Mouse (Mus musculus) forebrain, embryonic 16.5 days (tissue): ENCODE measurements around the gene Caskin2. TPM values are rescaled to one million over a fixed set of nuclear protein-coding genes. Genes with fewer than 3 reads are reported as not detected.

ENCODE experiments used
- ATAC-seq: fragments of 200-750 bp; cut with Nextera tagmentation; 2 replicates; pipeline ENCODE4 v1.8.0; 2017; ENCODE audit warnings: mild to moderate bottlenecking, moderate library complexity
- H3K27ac ChIP-seq: fragments of 300-500 bp; sonication (generic); 2 replicates; pipeline ENCODE4 v1.5.1; 2014; ENCODE audit warnings: low read length, control low read depth
- H3K27me3 ChIP-seq: fragments of 300-500 bp; sonication (generic); replicated peaks from 2 replicates; pipeline ENCODE4 v1.6.1; 2014; ENCODE audit warnings: low read length; ENCODE audit not compliant: control insufficient read depth, insufficient read depth
- H3K36me3 ChIP-seq: fragments of 300-500 bp; sonication (generic); 2 replicates; pipeline ENCODE4 v1.6.1; 2014; ENCODE audit not compliant: control insufficient read depth, insufficient read depth
- H3K4me1 ChIP-seq: fragments of 300-500 bp; sonication (generic); replicated peaks from 2 replicates; pipeline ENCODE4 v1.6.1; 2014; ENCODE audit warnings: low read length; ENCODE audit not compliant: control insufficient read depth, insufficient read depth
- H3K4me2 ChIP-seq: fragments of 300-500 bp; sonication (generic); 2 replicates; pipeline ENCODE4 v1.6.1; 2014; ENCODE audit warnings: mild to moderate bottlenecking, low read length, control low read depth
- H3K4me3 ChIP-seq: fragments of 300-500 bp; sonication (generic); replicated peaks from 2 replicates; pipeline ENCODE4 v1.5.1; 2014; ENCODE audit warnings: mild to moderate bottlenecking, low read length, control low read depth
- H3K9ac ChIP-seq: fragments of 300-500 bp; sonication (generic); replicated peaks from 2 replicates; pipeline ENCODE4 v1.6.1; 2014; ENCODE audit warnings: low read depth, low read length, control low read depth
- H3K9me3 ChIP-seq: fragments of 300-500 bp; sonication (generic); 2 replicates; pipeline ENCODE4 v1.6.1; 2016; ENCODE audit warnings: low read length; ENCODE audit not compliant: control insufficient read depth
- WGBS: fragments of 180-500 bp; shearing (Covaris S2); extraction: QIAGEN DNeasy Blood & Tissue Kit; methylation state at CpG from one replicate; pipeline ENCODE4 v1.1.7; 2014; 5-methylcytosine and 5-hydroxymethylcytosine counted together
- polyA plus RNA-seq: library from polyadenylated mRNA; unstranded; fragments of >200 nt; fragmentation: Nextera tagmentation; extraction: Ambion mirVana; gene quantifications from 2 replicates; pipeline ENCODE4 v1.2.1, GENCODE M21; 2015

The Caskin2 gene
- polyA plus RNA-seq, 1 experiment from 2014 or later, result 11.2 TPM

- Histone ChIP-seq H3K9ac (no peak overlapping the region), H3K4me1 (peaks cover 46% of the 10 kb centered on the region), H3K4me2 (0 out of 2 replicates have a peak overlapping the region, but pooled peaks have one; percentile 10), H3K9me3 (no peaks in the 10 kb centered on the region), H3K4me3 (no peak overlapping the region), H3K36me3 (peaks cover 2% of the 10 kb centered on the region; the same call in 1 of the 2 replicates), H3K27ac (peak overlapping the region; percentile 16), H3K27me3 (no peaks in the 10 kb centered on the region)
- no peak for ATAC-seq
- WGBS, result 58% methylated on average over 8 of the region's 8 CpGs
Measured at GRCm38 (mm10) chr11:115809311-115809781, 4.1 kb downstream of the Caskin2 start.

- ATAC-seq, result no peak
Measured at GRCm38 (mm10) chr11:115808696-115809310, 4.6 kb downstream of the Caskin2 start.

GRCm38 (mm10) chr11:115807971-115808370 is 5.5 kb downstream of the Caskin2 start:
- H3K27me3 ChIP-seq, result no peaks in the 10 kb centered on the region
- peak overlapping the region; percentile 15; the same call in 1 of the 2 replicates for H3K27ac ChIP-seq
- peaks cover 5% of the 10 kb centered on the region; the same call in 1 of the 2 replicates for H3K36me3 ChIP-seq
- H3K9ac ChIP-seq, result no peak overlapping the region; the same call in 1 of the 2 replicates
- H3K9me3 ChIP-seq, result no peaks in the 10 kb centered on the region
- H3K4me3 ChIP-seq, result no peak overlapping the region
- peaks cover 41% of the 10 kb centered on the region for H3K4me1 ChIP-seq
- 33% methylated on average over 11 of the region's 11 CpGs for WGBS
- H3K4me2 ChIP-seq, result no peak overlapping the region
- peak; percentile 11; the same call in 1 of the 2 replicates for ATAC-seq

More at GRCm38 (mm10) chr11:115808696-115809310, 4.6 kb downstream of the Caskin2 start:
- Histone ChIP-seq H3K4me1 (peaks cover 42% of the 10 kb centered on the region), H3K4me2 (peak overlapping the region; percentile 10), H3K4me3 (no peak overlapping the region), H3K27ac (peak overlapping the region; percentile 21), H3K9ac (peak overlapping the region; percentile 30; the same call in 1 of the 2 replicates), H3K9me3 (no peaks in the 10 kb centered on the region), H3K27me3 (no peaks in the 10 kb centered on the region), H3K36me3 (peaks cover 2% of the 10 kb centered on the region; the same call in 1 of the 2 replicates)
- WGBS, result 18% methylated on average over 10 of the region's 10 CpGs

GRCm38 (mm10) chr11:115807306-115807705 is 6.1 kb downstream of the Caskin2 start:
- H3K36me3 ChIP-seq, result peaks cover 5% of the 10 kb centered on the region; the same call in 1 of the 2 replicates
- H3K4me2 ChIP-seq, result peak overlapping the region; percentile 11; the same call in 1 of the 2 replicates
- H3K27ac ChIP-seq, result peak overlapping the region; percentile 25; the same call in 1 of the 2 replicates
- H3K4me1 ChIP-seq, result peaks cover 34% of the 10 kb centered on the region
- peak; percentile 53 for ATAC-seq
- H3K9me3 ChIP-seq, result no peaks in the 10 kb centered on the region
- H3K4me3 ChIP-seq, result no peak overlapping the region
- 0 out of 2 replicates have a peak overlapping the region, but pooled peaks have one; percentile 4 for H3K9ac ChIP-seq
- WGBS, result 21% methylated on average over 6 of the region's 6 CpGs
- no peaks in the 10 kb centered on the region for H3K27me3 ChIP-seq

GRCm38 (mm10) chr11:115806154-115806553 is 7.3 kb downstream of the Caskin2 start:
- no peak overlapping the region for H3K4me2 ChIP-seq
- no peaks in the 10 kb centered on the region for H3K9me3 ChIP-seq
- peaks cover 5% of the 10 kb centered on the region; the same call in 1 of the 2 replicates for H3K36me3 ChIP-seq
- 94% methylated on average over 10 of the region's 10 CpGs for WGBS
- no peak overlapping the region for H3K4me3 ChIP-seq
- no peak overlapping the region for H3K27ac ChIP-seq
- H3K9ac ChIP-seq, result no peak overlapping the region
- H3K27me3 ChIP-seq, result no peaks in the 10 kb centered on the region
- no peak for ATAC-seq
- peaks cover 29% of the 10 kb centered on the region for H3K4me1 ChIP-seq

GRCm38 (mm10) chr11:115805005-115805404 is 8.4 kb downstream of the Caskin2 start:
- no peaks in the 10 kb centered on the region for H3K27me3 ChIP-seq
- peaks cover 5% of the 10 kb centered on the region; the same call in 1 of the 2 replicates for H3K36me3 ChIP-seq
- WGBS, result 95% methylated on average over 7 of the region's 7 CpGs
- H3K9ac ChIP-seq, result no peak overlapping the region
- no peak for ATAC-seq
- no peaks in the 10 kb centered on the region for H3K9me3 ChIP-seq
- H3K4me2 ChIP-seq, result no peak overlapping the region
- peaks cover 25% of the 10 kb centered on the region for H3K4me1 ChIP-seq
- H3K27ac ChIP-seq, result no peak overlapping the region
- H3K4me3 ChIP-seq, result no peak overlapping the region

- H3K4me2 ChIP-seq, result no peak overlapping the region
- no peaks in the 10 kb centered on the region for H3K27me3 ChIP-seq
- H3K4me3 ChIP-seq, result no peak overlapping the region
- peaks cover 11% of the 10 kb centered on the region for H3K4me1 ChIP-seq
- peaks cover 6% of the 10 kb centered on the region for H3K36me3 ChIP-seq
- no peak overlapping the region for H3K27ac ChIP-seq
- ATAC-seq, result no peak
- H3K9ac ChIP-seq, result no peak overlapping the region
- H3K9me3 ChIP-seq, result no peaks in the 10 kb centered on the region
- WGBS, result 88% methylated on average over 24 of the region's 24 CpGs
Measured at GRCm38 (mm10) chr11:115803072-115803709, 10.2 kb downstream of the Caskin2 start.

- Histone ChIP-seq H3K36me3 (peaks cover 16% of the 10 kb centered on the region), H3K4me2 (no peak overlapping the region), H3K4me1 (no peaks in the 10 kb centered on the region), H3K4me3 (no peak overlapping the region), H3K27ac (no peak overlapping the region), H3K9ac (no peak overlapping the region), H3K9me3 (no peaks in the 10 kb centered on the region), H3K27me3 (no peaks in the 10 kb centered on the region)
- no peak for ATAC-seq
- WGBS, result 93% methylated on average over 18 of the region's 18 CpGs
Measured at GRCm38 (mm10) chr11:115800981-115801380, 12.5 kb downstream of the Caskin2 start.

GRCm38 (mm10) chr11:115797665-115798064 is 15.8 kb downstream of the Caskin2 start:
- Histone ChIP-seq H3K4me3 (no peak overlapping the region), H3K9ac (no peak overlapping the region), H3K4me2 (no peak overlapping the region), H3K27me3 (no peaks in the 10 kb centered on the region), H3K36me3 (peaks cover 27% of the 10 kb centered on the region), H3K9me3 (no peaks in the 10 kb centered on the region), H3K27ac (no peak overlapping the region), H3K4me1 (no peaks in the 10 kb centered on the region)
- 86% methylated on average over 9 of the region's 9 CpGs for WGBS
- no peak for ATAC-seq
